Mouse (Mus musculus) brain, embryonic 18.5 days (tissue): ENCODE results near the gene Sepsecs.

Source experiments
- DNase-seq: peaks from one replicate; pipeline ENCODE4 v3.0.0-alpha.2; 2012; ENCODE audit warnings: low read depth, low spot score

The Sepsecs gene

GRCm38 (mm10) chr5:52610306-52610705 lies 59.2 kb downstream of the Sepsecs start:
- DNase-seq = no peak

- no peak for DNase-seq
These were observed 59.8 kb downstream of the Sepsecs start for GRCm38 (mm10) chr5:52609672-52610071.

GRCm38 (mm10) chr5:52604582-52605041 lies 64.9 kb downstream of the Sepsecs start:
- no peak for DNase-seq

DNA sequence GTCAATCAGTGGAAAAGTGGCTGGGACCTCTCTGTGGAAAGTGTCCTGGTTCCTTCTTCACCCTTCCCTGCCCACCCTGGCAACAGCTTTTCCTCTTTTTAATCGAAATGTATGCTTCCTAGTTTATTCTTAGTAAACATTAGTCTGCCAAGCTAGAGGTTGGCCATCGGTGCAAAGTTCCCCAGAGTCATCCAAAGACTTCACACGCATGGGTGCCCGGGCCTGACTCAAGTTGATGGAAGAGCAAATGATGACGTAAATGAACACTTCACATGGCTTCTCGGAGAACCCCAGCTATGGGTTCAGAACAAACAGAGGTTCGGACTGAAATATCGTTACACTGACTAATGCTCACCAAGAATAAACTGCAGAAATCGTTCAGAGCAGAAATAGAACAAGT lies 78.9 kb downstream of the Sepsecs start:
- no peak for DNase-seq
